Mouse (Mus musculus) hematopoietic stem cell, adult 5-6 weeks (primary cell): Measurements from ENCODE around the gene Mmaa. TPM values are rescaled to one million over a fixed set of nuclear protein-coding genes. Genes with fewer than 3 reads are reported as not detected.

Source experiments
- ATAC-seq, 2 experiments: fragments of 125-278 bp in 1 of 2; replicated peaks in 1 of 2; 2 replicates each; pipeline ENCODE4 v1.8.0; 2016 to 2017; ENCODE audit warnings: inconsistent platforms in 2 of 2, mild to moderate bottlenecking in 2 of 2, moderate number of reproducible peaks in 2 of 2, low read depth in 1 of 2, moderate TSS enrichment in 1 of 2; ENCODE audit not compliant: low FRiP score in 2 of 2, poor library complexity in 2 of 2, severe bottlenecking in 2 of 2, insufficient read depth in 1 of 2, low TSS enrichment in 1 of 2
- total RNA-seq: library from RNA; stranded (forward); fragments of 172-1452, 232-1000 nt; gene quantifications from 2 replicates; pipeline ENCODE4 v1.2.3, GENCODE M21; 2017

The Mmaa gene
- total RNA-seq, 1 experiment from 2014 or later = 10.7 TPM

DNA sequence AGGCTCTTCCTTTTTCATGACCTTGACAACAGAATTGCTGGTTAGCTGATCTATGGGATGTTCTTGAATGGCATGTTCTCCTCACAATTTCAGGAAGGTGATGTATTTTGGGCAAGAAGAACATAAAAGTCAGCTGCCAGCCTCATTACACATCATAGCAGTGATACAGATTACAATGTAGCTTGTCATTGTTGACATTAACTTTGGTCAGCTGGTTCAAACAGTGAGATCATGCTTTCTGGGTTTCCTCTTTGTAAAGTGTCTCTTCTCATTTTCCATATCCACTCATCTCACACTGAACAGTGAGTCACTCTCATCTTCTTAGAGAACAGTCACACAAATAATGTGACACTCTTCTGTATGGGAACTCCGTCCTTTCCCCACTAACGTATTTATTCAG lies 51.3 kb downstream of the Mmaa start:
- ATAC-seq = no peak

DNA sequence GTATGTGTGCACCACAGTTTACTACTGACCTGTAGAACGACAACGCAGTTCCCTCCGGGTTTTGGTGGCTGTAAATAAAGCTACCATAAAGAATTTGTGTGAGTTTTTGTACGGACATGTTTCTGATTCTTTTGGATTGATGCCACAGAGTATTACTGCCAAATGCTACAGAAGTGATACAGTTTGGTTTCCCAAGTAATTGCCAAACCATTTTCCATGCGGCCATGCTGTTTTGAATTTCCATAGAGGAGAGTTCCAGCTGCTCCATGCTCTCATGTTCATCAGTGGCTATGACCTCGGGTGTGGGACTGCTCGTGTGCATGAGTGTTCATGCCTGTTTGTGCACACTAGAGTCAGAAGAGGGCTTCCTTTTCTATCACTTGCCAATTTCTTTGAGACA lies 54.7 kb downstream of the Mmaa start:
- ATAC-seq = no peak

DNA sequence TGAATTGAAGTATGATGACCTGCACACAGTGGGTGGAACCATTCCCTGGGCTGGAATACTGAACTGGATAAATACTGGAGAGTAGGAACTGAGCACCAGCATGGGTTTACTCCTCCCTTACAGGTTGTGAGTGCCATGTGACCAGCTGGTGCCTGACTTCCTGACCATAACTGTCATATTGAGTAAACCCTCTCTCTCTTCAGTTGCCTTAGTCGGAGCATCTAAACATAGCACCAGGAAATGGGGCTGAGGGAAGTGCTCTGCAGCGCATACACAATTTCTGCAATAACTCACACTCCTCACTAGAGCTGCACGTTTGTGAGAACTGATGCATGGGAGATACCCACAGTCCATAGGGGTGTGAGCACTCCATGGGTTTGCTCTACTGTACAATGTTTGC lies 55.4 kb downstream of the Mmaa start:
- peak in 1 of 2 experiments; percentile 21; a peak in 1 of 4 replicates for ATAC-seq

DNA sequence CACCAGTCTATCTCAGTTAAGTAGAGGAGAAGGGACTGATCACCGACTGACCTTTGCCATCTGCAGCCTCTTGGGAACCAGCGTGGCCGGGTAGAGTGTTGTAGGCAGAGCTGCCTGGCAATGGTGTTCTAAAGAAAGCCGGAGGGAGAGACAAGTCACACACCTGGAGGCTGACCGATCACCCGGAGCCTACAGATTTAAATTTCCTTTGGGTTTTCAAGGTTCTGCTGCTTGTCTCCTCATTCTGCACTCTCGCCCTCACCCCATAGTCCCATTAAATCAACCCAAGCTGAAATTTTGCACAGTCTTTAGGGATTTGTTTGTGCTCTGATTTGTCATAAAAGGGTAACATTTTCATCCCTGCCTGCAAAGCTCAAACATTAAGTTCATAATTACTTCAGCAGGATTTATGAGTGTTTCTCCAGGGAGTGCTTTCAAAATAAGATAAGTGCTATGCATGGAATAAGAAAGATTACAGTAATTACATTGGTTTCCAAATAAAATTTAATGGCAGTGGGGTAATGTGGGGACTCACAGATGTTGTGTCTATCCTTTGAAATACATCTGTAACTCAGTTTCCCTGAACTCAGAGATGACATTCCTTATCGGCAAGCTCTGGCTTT lies 65.4 kb downstream of the Mmaa start:
- no peak for ATAC-seq

DNA sequence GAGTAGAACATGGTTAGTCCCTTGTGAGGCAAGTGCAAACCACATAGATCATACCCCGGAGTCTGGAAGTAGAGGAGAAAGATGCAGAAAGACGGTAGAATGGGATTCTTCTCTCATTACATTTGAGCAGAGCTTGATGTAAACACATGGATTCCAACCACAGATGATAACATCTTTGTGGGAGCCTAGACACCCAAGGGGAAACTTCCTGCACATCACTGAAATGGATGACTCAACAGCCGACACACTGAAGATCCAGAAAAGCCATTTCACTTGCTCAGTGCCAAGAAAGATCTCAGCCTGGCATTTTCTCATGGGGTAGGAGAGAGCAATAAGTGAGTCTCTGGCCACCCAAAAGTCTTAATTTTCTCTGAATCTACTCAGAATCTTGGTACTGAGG lies 66.8 kb downstream of the Mmaa start:
- ATAC-seq = no peak

DNA sequence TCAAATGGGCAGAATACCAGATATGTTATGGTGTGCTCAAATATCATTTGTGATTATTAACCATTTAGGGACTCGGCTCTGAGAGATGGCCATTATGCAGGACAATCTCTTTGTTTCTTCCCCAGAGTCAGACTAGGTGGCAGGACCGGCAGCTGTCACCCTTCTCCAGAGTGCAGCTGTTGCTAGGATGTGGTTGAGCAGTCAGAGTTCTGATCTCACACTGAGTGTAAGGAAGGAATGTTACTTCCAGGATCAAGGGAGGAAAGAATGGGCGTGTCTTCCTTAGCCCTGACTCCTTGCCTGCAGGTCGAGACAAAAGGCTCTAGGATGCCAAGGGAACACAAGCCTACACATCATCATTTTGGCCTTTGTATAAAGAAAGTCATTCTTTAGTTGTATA lies 67.5 kb downstream of the Mmaa start:
- ATAC-seq = no peak

DNA sequence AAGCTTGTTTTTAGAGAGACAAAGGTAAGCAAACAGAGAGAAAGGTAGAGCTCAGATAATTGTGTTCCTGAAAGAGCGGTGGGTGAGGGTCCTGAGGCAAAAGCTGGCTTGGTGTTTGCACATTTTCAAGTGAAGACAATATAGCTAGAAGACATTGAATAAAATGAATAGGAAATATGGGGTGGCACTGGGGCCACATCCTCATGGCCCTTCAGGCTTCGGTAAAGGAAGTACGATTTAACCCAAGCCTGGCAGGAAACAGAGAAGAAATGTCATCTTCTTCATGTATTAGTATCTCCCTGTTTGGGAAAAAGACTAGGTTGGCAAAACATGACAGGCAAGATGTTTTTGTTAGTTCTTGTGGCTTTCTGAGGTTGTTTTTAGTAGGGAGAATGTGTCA lies 68.7 kb downstream of the Mmaa start:
- ATAC-seq = no peak; a peak in 1 of 4 replicates

DNA sequence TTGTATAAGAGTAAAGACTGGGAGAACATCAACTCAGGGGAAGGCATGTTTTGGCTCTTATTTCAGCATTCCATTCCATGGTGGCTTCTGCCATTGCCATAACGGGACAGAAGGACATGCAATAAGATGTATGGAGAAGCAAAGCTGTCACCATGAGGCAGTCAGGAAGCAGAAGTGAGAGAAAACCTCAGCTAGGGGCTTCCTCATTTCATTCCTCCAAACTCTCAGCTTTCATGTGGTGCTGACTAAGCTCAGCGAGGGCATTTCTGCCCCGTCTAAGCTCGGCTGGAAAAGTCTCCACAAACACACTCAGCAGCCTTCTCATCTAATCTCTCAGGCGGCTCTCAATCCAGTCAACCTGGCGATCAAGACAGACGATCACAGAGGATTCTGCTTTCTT lies 69.2 kb downstream of the Mmaa start:
- peak; percentile 93 to 96 for ATAC-seq

DNA sequence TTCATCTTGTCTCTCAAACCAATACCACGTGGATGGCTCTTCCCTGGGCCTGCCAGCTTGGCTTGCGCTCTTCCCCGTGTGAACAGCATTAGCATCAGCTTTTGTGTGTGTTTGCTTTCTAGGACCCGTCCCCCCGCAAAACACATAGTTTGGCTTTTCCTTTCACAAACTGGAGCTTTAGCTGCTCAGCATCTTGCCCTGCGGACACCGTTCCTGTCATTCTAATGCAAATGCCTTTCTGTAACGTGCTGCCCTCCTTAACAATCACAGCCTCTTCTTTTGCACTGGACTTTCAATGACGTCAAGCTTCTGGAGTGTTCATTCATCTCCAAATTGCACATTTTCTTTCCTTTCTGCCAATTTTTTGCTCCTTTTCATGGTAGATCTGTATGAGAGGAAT lies 70.4 kb downstream of the Mmaa start:
- ATAC-seq = no peak

DNA sequence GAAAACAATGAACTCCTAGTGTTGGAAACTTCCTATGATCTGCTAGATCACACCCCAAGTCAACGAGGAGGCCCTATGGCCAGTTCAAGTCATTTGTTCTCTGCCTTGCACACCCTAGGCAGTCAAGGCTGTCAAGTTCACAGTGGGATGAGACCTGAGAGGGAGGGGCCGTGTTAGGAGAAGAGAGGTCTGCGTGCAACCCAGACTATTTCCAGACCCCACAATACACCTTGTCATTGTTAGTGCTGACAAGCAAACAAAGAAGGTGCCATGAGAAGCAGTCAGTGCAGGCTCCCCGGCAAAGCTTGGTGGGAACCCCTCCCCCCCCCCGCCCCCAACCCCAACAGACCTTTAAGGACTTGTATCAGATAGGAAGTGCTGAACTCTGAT lies 72.0 kb downstream of the Mmaa start:
- ATAC-seq = no peak

DNA sequence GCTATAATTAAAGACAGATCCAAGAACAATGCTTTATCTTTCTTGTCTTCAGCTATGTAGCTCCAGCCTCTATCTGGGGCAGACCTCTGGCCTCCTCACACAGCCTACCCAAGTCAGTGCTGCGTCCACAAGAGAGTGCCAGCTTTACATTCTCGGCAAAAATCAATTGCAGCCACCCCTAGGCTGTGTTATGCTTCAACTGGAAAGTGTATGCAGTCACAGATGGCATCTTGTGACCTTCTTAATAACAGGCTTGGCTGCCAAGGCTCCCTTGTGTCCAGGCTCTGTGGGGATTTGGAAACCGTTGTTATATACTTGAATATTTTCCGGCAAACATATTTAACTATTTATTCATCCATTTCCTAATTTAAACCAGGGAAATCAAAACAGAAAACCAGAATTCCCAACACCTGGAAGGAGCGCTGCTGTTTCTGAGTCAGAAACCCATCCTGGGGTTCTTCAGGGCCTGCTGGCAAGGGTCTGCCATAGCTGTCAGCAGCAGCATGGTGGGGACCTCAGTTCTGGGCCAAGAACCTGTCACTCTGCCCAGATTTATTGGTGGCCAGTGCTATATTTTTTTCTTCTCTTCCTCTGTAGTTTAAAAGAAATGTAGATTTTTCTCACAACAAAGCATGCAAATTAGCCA lies 72.5 kb downstream of the Mmaa start:
- ATAC-seq = no peak

Other genes starting within 250 kb of the Mmaa start
- not detected in 2 replicates for gene 1700011L22Rik, start 46.4 kb downstream of the Mmaa start, total RNA-seq
- gene Smad1, start 104.6 kb upstream of the Mmaa start, total RNA-seq = 27.1 and 32.6 TPM in 2 replicates